ENCODE assay signal across 8 mouse cellular contexts in genomic region chr4:129822324-129822723, GRCm38 (mm10). TPM values are rescaled to one million over a fixed set of nuclear protein-coding genes. Genes with fewer than 3 reads are reported as not detected.
A peak's percentile ranks its signal among the peaks of the same experiment; 100 is the strongest.
DNase-seq lines count a peak whose midpoint lies in the region; ATAC-seq and TF ChIP-seq lines count a peak whose summit lies in the region.

No protein-coding gene starts in this region.

- peak overlapping the region; percentile 99 for H3K9ac ChIP-seq in heart, embryonic 13.5 days
- no peak overlapping the region for H3K9ac ChIP-seq in embryonic facial prominence, embryonic 13.5 days
- H3K9ac ChIP-seq in intestine, embryonic 15.5 days: no peak overlapping the region; the same call in 1 of the 2 replicates
- H3K9ac ChIP-seq in midbrain, postnatal 0 days (replicated peaks; ENCODE audit: low read length, poor library complexity, severe bottlenecking): no peak overlapping the region

- H3K27me3 ChIP-seq in heart, embryonic 13.5 days (replicated peaks): no peaks in the 10 kb centered on the region
- no peaks in the 10 kb centered on the region for H3K27me3 ChIP-seq in embryonic facial prominence, embryonic 13.5 days
- H3K27me3 ChIP-seq in intestine, embryonic 15.5 days (replicated peaks): no peaks in the 10 kb centered on the region
- H3K27me3 ChIP-seq in midbrain, postnatal 0 days (ENCODE audit: insufficient read depth, low read length): no peaks in the 10 kb centered on the region

- no peaks in the 10 kb centered on the region for H3K9me3 ChIP-seq in heart, embryonic 13.5 days
- no peaks in the 10 kb centered on the region for H3K9me3 ChIP-seq in embryonic facial prominence, embryonic 13.5 days
- H3K9me3 ChIP-seq in intestine, embryonic 15.5 days: no peaks in the 10 kb centered on the region
- H3K9me3 ChIP-seq in midbrain, postnatal 0 days (ENCODE audit: low read length): no peaks in the 10 kb centered on the region

- WGBS in heart, embryonic 13.5 days: 32% methylated on average over 3 of the region's 3 CpGs
- WGBS in embryonic facial prominence, embryonic 13.5 days: 68% methylated on average over 3 of the region's 3 CpGs
- 48% methylated on average over 3 of the region's 3 CpGs for WGBS in intestine, embryonic 15.5 days
- WGBS in midbrain, postnatal 0 days: 42% methylated on average over 3 of the region's 3 CpGs

- no peak for TF ChIP-seq CTCF in midbrain, postnatal 0 days (IDR thresholded peaks at IDR 0.05)

- ATAC-seq in heart, embryonic 13.5 days (ENCODE audit: extremely low read depth, insufficient number of reproducible peaks, low FRiP score, low TSS enrichment): no peak
- ATAC-seq in embryonic facial prominence, embryonic 13.5 days (ENCODE audit: insufficient number of reproducible peaks, insufficient read depth, low FRiP score, low TSS enrichment, low read depth): no peak
- ATAC-seq in intestine, embryonic 15.5 days: no peak
- ATAC-seq in midbrain, postnatal 0 days (ENCODE audit: low FRiP score): no peak

- no peak for DNase-seq in heart, adult 8-10 months (ENCODE audit: low spot score)
- no peak for DNase-seq in midbrain, postnatal 0 days (ENCODE audit: low spot score)
- DNase-seq in spleen, postnatal 14 days (ENCODE audit: low spot score in 2 of 2): no peak
- no peak for DNase-seq in cerebellum, adult 9-10 months
- DNase-seq in right cerebral cortex, postnatal 14 days: no peak

- H3K27ac ChIP-seq in heart, embryonic 13.5 days (replicated peaks): peak overlapping the region; percentile 45; the same call in 1 of the 2 replicates
- no peak overlapping the region for H3K27ac ChIP-seq in embryonic facial prominence, embryonic 13.5 days
- no peak overlapping the region for H3K27ac ChIP-seq in intestine, embryonic 15.5 days
- no peak overlapping the region for H3K27ac ChIP-seq in midbrain, postnatal 0 days (ENCODE audit: low read depth, low read length)

- H3K4me2 ChIP-seq in heart, embryonic 13.5 days: peak overlapping the region; percentile 80
- peak overlapping the region; percentile 66 for H3K4me2 ChIP-seq in embryonic facial prominence, embryonic 13.5 days
- H3K4me2 ChIP-seq in intestine, embryonic 15.5 days (replicated peaks): peak overlapping the region; percentile 51
- H3K4me2 ChIP-seq in midbrain, postnatal 0 days (ENCODE audit: low read depth, low read length, poor library complexity, severe bottlenecking): peak overlapping the region; percentile 86

- H3K36me3 ChIP-seq in heart, embryonic 13.5 days: no peaks in the 10 kb centered on the region
- H3K36me3 ChIP-seq in embryonic facial prominence, embryonic 13.5 days: no peaks in the 10 kb centered on the region
- H3K36me3 ChIP-seq in intestine, embryonic 15.5 days: no peaks in the 10 kb centered on the region
- H3K36me3 ChIP-seq in midbrain, postnatal 0 days (ENCODE audit: insufficient read depth, low read length): no peaks in the 10 kb centered on the region

- peak overlapping the region; percentile 95 for H3K4me3 ChIP-seq in heart, embryonic 13.5 days
- H3K4me3 ChIP-seq in embryonic facial prominence, embryonic 13.5 days: peak overlapping the region; percentile 89; the same call in 1 of the 2 replicates
- peak overlapping the region; percentile 91 for H3K4me3 ChIP-seq in intestine, embryonic 15.5 days (replicated peaks)
- peak overlapping the region; percentile 8; the same call in 1 of the 2 replicates for H3K4me3 ChIP-seq in midbrain, postnatal 0 days (ENCODE audit: low read depth, low read length)

- H3K4me1 ChIP-seq in heart, embryonic 13.5 days: peaks cover 78% of the 10 kb centered on the region
- peaks cover 44% of the 10 kb centered on the region for H3K4me1 ChIP-seq in embryonic facial prominence, embryonic 13.5 days
- H3K4me1 ChIP-seq in intestine, embryonic 15.5 days (replicated peaks): peaks cover 34% of the 10 kb centered on the region
- H3K4me1 ChIP-seq in midbrain, postnatal 0 days (ENCODE audit: insufficient read depth, low read length): peaks cover 5% of the 10 kb centered on the region; the same call in 1 of the 2 replicates

RNA-seq across cellular contexts. Expression of gene Ptp4a2, which starts 11.3 kb away (rescaled TPM):
- polyA plus RNA-seq in heart, embryonic 13.5 days (2015; fragmentation: Nextera tagmentation; extraction: Ambion mirVana): 326 and 374 TPM in 2 replicates
- total RNA-seq in heart, adult 8-10 months (2022): 100 to 1,000 TPM; 196 to 239 (median 228) TPM
- 318 and 325 TPM in 2 replicates for polyA plus RNA-seq in embryonic facial prominence, embryonic 13.5 days (2015; fragmentation: Nextera tagmentation; extraction: Ambion mirVana)
- polyA plus RNA-seq in intestine, embryonic 15.5 days (2015; fragmentation: Nextera tagmentation; extraction: Ambion mirVana): 307 and 411 TPM in 2 replicates
- total RNA-seq in midbrain, postnatal 0 days (2014; rRNA removed): 94.0 and 117 TPM in 2 replicates
- 202 and 245 TPM in 2 replicates for polyA plus RNA-seq in midbrain, postnatal 0 days (2015; fragmentation: Nextera tagmentation; extraction: Ambion mirVana)

Comparison
In these comparisons a context has a peak if more than half of its experiments do, and no peak if none do; other contexts are left out.
1. H3K4me3 ChIP-seq: peak in every context shown above with its lines; median percentile 95 in heart, embryonic 13.5 days; 91 in intestine, embryonic 15.5 days; 89 in embryonic facial prominence, embryonic 13.5 days; 8 in midbrain, postnatal 0 days.